Mouse (Mus musculus) cortical plate, adult 2 months (tissue): ENCODE results near the gene Sugp2.

Experiments used
- CTCF ChIP-seq: fragments of 200-500 bp; IDR thresholded peaks from 2 replicates; pipeline ENCODE4 v1.5.1; 2011; ENCODE audit warnings: mild to moderate bottlenecking, control low read depth, low read length; ENCODE audit not compliant: insufficient read depth; ENCODE audit errors: extremely low read depth
- POLR2A ChIP-seq: fragments of 200-500 bp; IDR thresholded peaks from 2 replicates; pipeline ENCODE4 v1.6.1; 2011; ENCODE audit warnings: mild to moderate bottlenecking, low read length, control low read depth; ENCODE audit not compliant: insufficient read depth; ENCODE audit errors: extremely low read depth

GRCm38 (mm10) chr8:70257456-70257855 lies 23.4 kb downstream of the Sugp2 start:
- TF ChIP-seq POLR2A (no peak), CTCF (no peak)
